Mouse (Mus musculus): Measurements from ENCODE around the gene Pias4.
"Not testable (repeated sequence)": the region's sequence is repeated elsewhere in the genome, so short reads cannot be mapped to it uniquely, and the experiment has no call there.

Gene Pias4

GRCm38 (mm10) chr10:81190236-81190911 is 22.7 kb upstream of the Pias4 start:
- peak; percentile 63 for DNase-seq

GRCm38 (mm10) chr10:81189821-81190220 is 22.1 kb upstream of the Pias4 start:
- no peak for DNase-seq

GRCm38 (mm10) chr10:81187161-81187560 is 19.4 kb upstream of the Pias4 start:
- DNase-seq = no peak

GRCm38 (mm10) chr10:81184765-81185164 is 17.0 kb upstream of the Pias4 start:
- DNase-seq = no peak

GRCm38 (mm10) chr10:81183805-81184204 is 16.1 kb upstream of the Pias4 start, which contains the start of gene 4930442H23Rik:
4930442H23Rik (minus strand) TSS chr10:81183849.
- DNase-seq = no peak

- DNase-seq = peak; percentile 94
These were observed 14.9 kb upstream of the Pias4 start, which contains the start of gene Dapk3 for GRCm38 (mm10) chr10:81182336-81183333. Dapk3 (plus strand) TSS chr10:81183005.

GRCm38 (mm10) chr10:81181860-81182259 is 14.1 kb upstream of the Pias4 start:
- not testable (repeated sequence) for DNase-seq

- no peak for DNase-seq
These were observed 13.2 kb upstream of the Pias4 start for GRCm38 (mm10) chr10:81180946-81181345.

- no peak for DNase-seq
These were observed 12.0 kb upstream of the Pias4 start for GRCm38 (mm10) chr10:81179451-81180342.

- no peak for DNase-seq
These were observed 11.2 kb upstream of the Pias4 start for GRCm38 (mm10) chr10:81178927-81179326.

- DNase-seq = no peak
These were observed 10.4 kb upstream of the Pias4 start for GRCm38 (mm10) chr10:81177958-81178712.

- peak; percentile 66 for DNase-seq
These were observed 9.8 kb upstream of the Pias4 start for GRCm38 (mm10) chr10:81177491-81177925.

- DNase-seq = peak; percentile 99
These were observed 8.9 kb upstream of the Pias4 start, which contains the start of gene Eef2 for GRCm38 (mm10) chr10:81176466-81177271. Eef2 (plus strand) TSS chr10:81176631.

GRCm38 (mm10) chr10:81175936-81176465 is 8.3 kb upstream of the Pias4 start:
- DNase-seq = no peak

GRCm38 (mm10) chr10:81175345-81175701 is 7.6 kb upstream of the Pias4 start:
- DNase-seq = not testable (repeated sequence)

- DNase-seq = peak; percentile 96
These were observed 7.1 kb upstream of the Pias4 start for GRCm38 (mm10) chr10:81174617-81175344.

- peak; percentile 92 for DNase-seq
These were observed 5.4 kb upstream of the Pias4 start for GRCm38 (mm10) chr10:81173132-81173531.

- peak; percentile 56 for DNase-seq
These were observed 1.7 kb upstream of the Pias4 start for GRCm38 (mm10) chr10:81169411-81169900.

- DNase-seq = peak; percentile 90
These were observed 960 bp upstream of the Pias4 start for GRCm38 (mm10) chr10:81168521-81169244.

Measured in thymus, postnatal 4 days (tissue).